Mouse (Mus musculus): ENCODE results near the gene Ddc. TPM values are rescaled to one million over a fixed set of nuclear protein-coding genes. Genes with fewer than 3 reads are reported as not detected.
A peak's percentile ranks its signal among the peaks of the same experiment; 100 is the strongest.

Ddc gene
- polyA plus RNA-seq, 1 experiment from 2014 or later, result 48.7 TPM

DNA sequence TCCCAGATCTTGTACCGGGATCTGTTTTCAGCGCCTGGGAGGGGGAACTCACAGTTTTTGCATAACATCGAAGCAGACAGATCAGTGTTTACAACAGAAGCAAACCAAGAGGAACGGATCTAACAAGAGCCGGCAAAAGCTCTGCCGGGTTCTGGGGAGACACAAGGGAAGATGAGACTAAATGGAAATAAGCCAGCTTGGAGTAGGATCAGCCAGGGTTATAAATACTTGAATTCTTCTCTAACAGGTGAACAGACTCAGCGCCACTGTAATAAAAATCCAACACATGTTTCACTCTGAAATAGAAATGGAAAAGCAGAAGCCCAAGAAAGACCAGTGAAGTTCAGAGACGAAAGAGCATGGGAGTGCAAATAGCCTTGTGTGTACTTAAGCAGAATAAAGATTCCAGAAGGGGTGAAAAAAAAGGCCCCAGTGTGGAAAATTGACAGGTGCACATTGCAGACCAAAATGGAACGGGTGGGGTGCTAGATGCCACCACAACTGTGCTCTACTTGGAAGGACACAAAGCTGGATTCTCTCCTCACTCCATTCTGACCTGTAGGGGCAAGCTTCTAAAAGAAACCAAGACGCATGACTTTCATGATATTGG lies 4.8 kb downstream of the Ddc start:
- Histone ChIP-seq H3K27ac (ENCODE audit: low read length) (peak overlapping the region; percentile 60), H3K4me1 (ENCODE audit: control insufficient read depth, insufficient read depth, low read length) (peaks cover 9% of the 10 kb centered on the region), H3K4me3 (replicated peaks; ENCODE audit: low read length) (no peak overlapping the region), H3K9ac (ENCODE audit: low read length) (no peak overlapping the region), H3K27me3 (ENCODE audit: control insufficient read depth, insufficient read depth, low read length) (no peaks in the 10 kb centered on the region), H3K4me2 (ENCODE audit: low read depth, low read length) (peak overlapping the region; percentile 16), H3K9me3 (replicated peaks; ENCODE audit: control insufficient read depth, low read length) (peaks cover 3% of the 10 kb centered on the region; the same call in 1 of the 2 replicates), H3K36me3 (ENCODE audit: control insufficient read depth, insufficient read depth, low read length) (no peaks in the 10 kb centered on the region)
- 22% methylated on average over 10 of the region's 10 CpGs for WGBS
- no peak; the same call in 1 of the 2 replicates for ATAC-seq (ENCODE audit: insufficient read depth, low FRiP score)

GRCm38 (mm10) chr11:11891832-11892231 lies 6.1 kb downstream of the Ddc start:
- H3K4me1 ChIP-seq (ENCODE audit: control insufficient read depth, insufficient read depth, low read length), result peaks cover 9% of the 10 kb centered on the region
- H3K4me3 ChIP-seq (replicated peaks; ENCODE audit: low read length), result no peak overlapping the region
- H3K36me3 ChIP-seq (ENCODE audit: control insufficient read depth, insufficient read depth, low read length), result no peaks in the 10 kb centered on the region
- H3K9me3 ChIP-seq (replicated peaks; ENCODE audit: control insufficient read depth, low read length), result peaks cover 3% of the 10 kb centered on the region; the same call in 1 of the 2 replicates
- no peak for ATAC-seq (ENCODE audit: insufficient read depth, low FRiP score)
- no peak overlapping the region for H3K27ac ChIP-seq (ENCODE audit: low read length)
- no peaks in the 10 kb centered on the region for H3K27me3 ChIP-seq (ENCODE audit: control insufficient read depth, insufficient read depth, low read length)
- no peak overlapping the region for H3K9ac ChIP-seq (ENCODE audit: low read length)
- no peak overlapping the region for H3K4me2 ChIP-seq (ENCODE audit: low read depth, low read length)

GRCm38 (mm10) chr11:11890139-11890741 lies 7.7 kb downstream of the Ddc start:
- Histone ChIP-seq H3K4me2 (ENCODE audit: low read depth, low read length) (no peak overlapping the region), H3K4me3 (replicated peaks; ENCODE audit: low read length) (no peak overlapping the region), H3K9ac (ENCODE audit: low read length) (no peak overlapping the region), H3K9me3 (replicated peaks; ENCODE audit: control insufficient read depth, low read length) (peaks cover 3% of the 10 kb centered on the region; the same call in 1 of the 2 replicates), H3K4me1 (ENCODE audit: control insufficient read depth, insufficient read depth, low read length) (peaks cover 21% of the 10 kb centered on the region), H3K27me3 (ENCODE audit: control insufficient read depth, insufficient read depth, low read length) (no peaks in the 10 kb centered on the region), H3K36me3 (ENCODE audit: control insufficient read depth, insufficient read depth, low read length) (no peaks in the 10 kb centered on the region), H3K27ac (ENCODE audit: low read length) (no peak overlapping the region)
- no peak for ATAC-seq (ENCODE audit: insufficient read depth, low FRiP score)
- 68% methylated on average over 10 of the region's 10 CpGs for WGBS

DNA sequence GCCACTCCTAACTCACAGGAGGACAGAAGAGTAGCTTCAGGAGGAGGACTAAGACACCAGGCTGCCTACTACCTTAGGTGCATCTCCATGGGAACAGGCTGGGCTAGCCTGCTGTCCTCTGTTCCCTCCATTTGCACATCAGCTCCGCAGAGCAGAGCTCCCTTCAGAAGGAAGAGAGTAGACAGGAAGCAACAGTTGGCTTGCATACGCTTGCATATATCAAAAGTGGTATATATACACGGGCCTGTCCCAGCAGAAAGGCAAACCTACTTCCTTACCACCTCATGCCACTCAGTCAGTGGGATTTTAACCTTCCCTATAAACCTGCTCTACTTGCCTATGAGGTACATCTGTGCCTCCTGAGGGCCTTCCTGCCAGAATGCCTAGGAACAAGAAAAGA lies 9.2 kb downstream of the Ddc start:
- Histone ChIP-seq H3K4me3 (replicated peaks; ENCODE audit: low read length) (no peak overlapping the region), H3K36me3 (ENCODE audit: control insufficient read depth, insufficient read depth, low read length) (no peaks in the 10 kb centered on the region), H3K9ac (ENCODE audit: low read length) (no peak overlapping the region), H3K27me3 (ENCODE audit: control insufficient read depth, insufficient read depth, low read length) (no peaks in the 10 kb centered on the region), H3K4me1 (ENCODE audit: control insufficient read depth, insufficient read depth, low read length) (peaks cover 23% of the 10 kb centered on the region), H3K9me3 (replicated peaks; ENCODE audit: control insufficient read depth, low read length) (peaks cover 3% of the 10 kb centered on the region; the same call in 1 of the 2 replicates), H3K4me2 (ENCODE audit: low read depth, low read length) (no peak overlapping the region), H3K27ac (ENCODE audit: low read length) (peak overlapping the region; percentile 4; the same call in 1 of the 2 replicates)
- ATAC-seq (ENCODE audit: insufficient read depth, low FRiP score), result no peak
- WGBS, result 60% methylated on average over 3 of the region's 3 CpGs

DNA sequence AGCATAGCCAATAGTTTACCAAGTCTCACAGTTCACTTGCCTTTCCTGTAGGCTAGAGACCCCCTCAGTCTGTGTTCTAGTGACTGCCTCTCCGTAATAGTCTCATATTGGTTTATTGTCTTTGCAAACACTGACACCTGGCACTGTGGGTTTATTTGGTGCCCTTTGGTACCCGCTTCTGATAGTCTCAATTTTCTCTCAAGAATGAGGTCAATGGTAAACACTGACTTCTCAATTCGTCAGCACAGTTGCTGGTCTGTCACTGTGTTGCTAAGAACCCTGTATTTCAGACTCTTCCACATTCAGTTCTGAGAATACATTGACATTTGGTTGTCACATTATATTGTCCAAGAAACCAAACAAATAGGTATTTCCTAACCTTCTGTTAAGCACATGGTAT lies 9.9 kb downstream of the Ddc start:
- no peak overlapping the region for H3K9ac ChIP-seq (ENCODE audit: low read length)
- no peak overlapping the region for H3K4me2 ChIP-seq (ENCODE audit: low read depth, low read length)
- peaks cover 23% of the 10 kb centered on the region for H3K4me1 ChIP-seq (ENCODE audit: control insufficient read depth, insufficient read depth, low read length)
- 61% methylated on average over 3 of the region's 3 CpGs for WGBS
- H3K36me3 ChIP-seq (ENCODE audit: control insufficient read depth, insufficient read depth, low read length), result no peaks in the 10 kb centered on the region
- ATAC-seq (ENCODE audit: insufficient read depth, low FRiP score), result no peak
- H3K27ac ChIP-seq (ENCODE audit: low read length), result no peak overlapping the region
- peaks cover 3% of the 10 kb centered on the region; the same call in 1 of the 2 replicates for H3K9me3 ChIP-seq (replicated peaks; ENCODE audit: control insufficient read depth, low read length)
- no peak overlapping the region for H3K4me3 ChIP-seq (replicated peaks; ENCODE audit: low read length)
- no peaks in the 10 kb centered on the region for H3K27me3 ChIP-seq (ENCODE audit: control insufficient read depth, insufficient read depth, low read length)

GRCm38 (mm10) chr11:11886403-11886998 lies 11.4 kb downstream of the Ddc start:
- no peak overlapping the region for H3K4me3 ChIP-seq (replicated peaks; ENCODE audit: low read length)
- no peak overlapping the region for H3K9ac ChIP-seq (ENCODE audit: low read length)
- 37% methylated on average over 4 of the region's 4 CpGs for WGBS
- ATAC-seq (ENCODE audit: insufficient read depth, low FRiP score), result no peak
- peaks cover 25% of the 10 kb centered on the region for H3K4me1 ChIP-seq (ENCODE audit: control insufficient read depth, insufficient read depth, low read length)
- no peak overlapping the region for H3K4me2 ChIP-seq (ENCODE audit: low read depth, low read length)
- no peaks in the 10 kb centered on the region for H3K36me3 ChIP-seq (ENCODE audit: control insufficient read depth, insufficient read depth, low read length)
- no peaks in the 10 kb centered on the region for H3K27me3 ChIP-seq (ENCODE audit: control insufficient read depth, insufficient read depth, low read length)
- H3K27ac ChIP-seq (ENCODE audit: low read length), result peak overlapping the region; percentile 68; the same call in 1 of the 2 replicates
- peaks cover 3% of the 10 kb centered on the region; the same call in 1 of the 2 replicates for H3K9me3 ChIP-seq (replicated peaks; ENCODE audit: control insufficient read depth, low read length)

- Histone ChIP-seq H3K27me3 (ENCODE audit: control insufficient read depth, insufficient read depth, low read length) (no peaks in the 10 kb centered on the region), H3K4me3 (replicated peaks; ENCODE audit: low read length) (no peak overlapping the region), H3K36me3 (ENCODE audit: control insufficient read depth, insufficient read depth, low read length) (no peaks in the 10 kb centered on the region), H3K27ac (ENCODE audit: low read length) (0 out of 2 replicates have a peak overlapping the region, but pooled peaks have one; percentile 65), H3K9me3 (replicated peaks; ENCODE audit: control insufficient read depth, low read length) (peaks cover 3% of the 10 kb centered on the region; the same call in 1 of the 2 replicates), H3K4me1 (ENCODE audit: control insufficient read depth, insufficient read depth, low read length) (peaks cover 25% of the 10 kb centered on the region), H3K9ac (ENCODE audit: low read length) (no peak overlapping the region), H3K4me2 (ENCODE audit: low read depth, low read length) (no peak overlapping the region)
- WGBS, result 32% methylated on average over 3 of the region's 3 CpGs
- ATAC-seq (ENCODE audit: insufficient read depth, low FRiP score), result no peak
Observed at GRCm38 (mm10) chr11:11885921-11886320, 12.0 kb downstream of the Ddc start.

GRCm38 (mm10) chr11:11885246-11885643 lies 12.7 kb downstream of the Ddc start:
- WGBS, result 51% methylated on average over 4 of the region's 4 CpGs
- no peaks in the 10 kb centered on the region for H3K27me3 ChIP-seq (ENCODE audit: control insufficient read depth, insufficient read depth, low read length)
- no peak overlapping the region for H3K4me3 ChIP-seq (replicated peaks; ENCODE audit: low read length)
- no peak overlapping the region for H3K9ac ChIP-seq (ENCODE audit: low read length)
- peaks cover 25% of the 10 kb centered on the region for H3K4me1 ChIP-seq (ENCODE audit: control insufficient read depth, insufficient read depth, low read length)
- peak overlapping the region; percentile 69 for H3K27ac ChIP-seq (ENCODE audit: low read length)
- no peaks in the 10 kb centered on the region for H3K36me3 ChIP-seq (ENCODE audit: control insufficient read depth, insufficient read depth, low read length)
- no peaks in the 10 kb centered on the region for H3K9me3 ChIP-seq (replicated peaks; ENCODE audit: control insufficient read depth, low read length)
- no peak for ATAC-seq (ENCODE audit: insufficient read depth, low FRiP score)
- no peak overlapping the region for H3K4me2 ChIP-seq (ENCODE audit: low read depth, low read length)

Data from stomach, embryonic 16.5 days (tissue).